In the genomic region with DNA sequence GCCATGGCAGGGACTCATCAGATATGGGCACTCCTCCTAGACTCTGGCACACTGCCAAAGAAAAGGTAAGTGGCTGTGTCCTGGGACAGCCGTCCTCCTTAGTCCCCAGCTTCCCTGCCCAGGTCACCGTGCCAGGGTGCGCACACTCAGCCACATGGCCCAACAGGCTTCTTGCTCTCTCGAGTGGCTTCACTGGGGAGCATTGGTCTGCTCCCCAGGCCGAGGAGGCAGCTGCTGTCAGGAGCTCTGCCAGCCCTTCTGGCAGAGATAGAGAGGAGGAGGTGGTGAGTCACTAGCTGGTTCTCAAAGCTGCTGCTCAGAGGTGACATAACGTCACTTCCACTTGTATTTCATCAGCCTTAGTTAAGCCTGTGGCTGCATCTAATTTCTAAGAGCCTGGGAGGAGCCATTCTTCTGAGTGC, we compare ENCODE assay signal across 8 mouse cellular contexts. TPM values are rescaled to one million over a fixed set of nuclear protein-coding genes. Genes with fewer than 3 reads are reported as not detected.
DNase-seq lines count a peak whose midpoint lies in the region; ATAC-seq and TF ChIP-seq lines count a peak whose summit lies in the region.
"Had no signal": no experiment of that assay in that cellular context is flagged by ENCODE, and none has a peak within 500 bp of the region (broad histone marks: within the 10 kb centered on the region; RNA-seq: fewer than 3 reads in every experiment).

No protein-coding gene starts in this region.

- no peak for TF ChIP-seq CTCF in gastrocnemius, adult 2 months (IDR thresholded peaks at IDR 0.05)
- TF ChIP-seq CTCF in intestine, postnatal 0 days (IDR thresholded peaks at IDR 0.05; ENCODE audit: low read depth) = no peak

- H3K27ac ChIP-seq in gastrocnemius, adult 2 months = peak overlapping the region; percentile 74
- H3K27ac ChIP-seq in intestine, postnatal 0 days (ENCODE audit: low read depth, low read length) = peak overlapping the region; percentile 54
- H3K27ac ChIP-seq: macrophage had no signal

- no peaks in the 10 kb centered on the region for H3K9me3 ChIP-seq in intestine, postnatal 0 days (ENCODE audit: control insufficient read depth)

- no peak overlapping the region for H3K4me3 ChIP-seq in gastrocnemius, adult 2 months
- no peak overlapping the region for H3K4me3 ChIP-seq in intestine, postnatal 0 days (ENCODE audit: low read depth, low read length)

- peaks cover 44% of the 10 kb centered on the region for H3K36me3 ChIP-seq in intestine, postnatal 0 days (ENCODE audit: control insufficient read depth, insufficient read depth)

- H3K4me2 ChIP-seq in intestine, postnatal 0 days (replicated peaks; ENCODE audit: low read depth) = no peak overlapping the region

- intact Hi-C loops in gastrocnemius, adult 2 months (cut with DNase I) = loop anchor here (5.0 kb wide), 1 partner anchor 189 kb away; no protein-coding TSS in a partner anchor

- peak; percentile 76 for ATAC-seq in intestine, postnatal 0 days

- WGBS in intestine, postnatal 0 days = 37% methylated on average over 6 of the region's 6 CpGs

- no peaks in the 10 kb centered on the region for H3K4me1 ChIP-seq in intestine, postnatal 0 days (replicated peaks; ENCODE audit: control insufficient read depth, insufficient read depth, low read length)

- H3K9ac ChIP-seq in intestine, postnatal 0 days (ENCODE audit: low read depth, low read length) = no peak overlapping the region

- H3K27me3 ChIP-seq in intestine, postnatal 0 days (replicated peaks; ENCODE audit: control insufficient read depth, insufficient read depth, low read length) = no peaks in the 10 kb centered on the region

- peak; percentile 95 for DNase-seq in MN1 (ENCODE audit: low spot score)
- DNase-seq in adrenal gland, postnatal 25 days = peak; percentile 63
- peak; percentile 90 for DNase-seq in gastrocnemius, adult 2 months
- peak; percentile 54 for DNase-seq in lung, postnatal 14 days
- no peak for DNase-seq in testis, postnatal 14 days (ENCODE audit: low spot score)
- DNase-seq in retina, postnatal 1 day = no peak

RNA-seq across cellular contexts. Expression of a gene that starts 40.2 kb away (rescaled TPM):
- 21.1 and 21.7 TPM in 2 replicates for total RNA-seq in adrenal gland, postnatal 25 days (2021)
- total RNA-seq in gastrocnemius, adult 2 months (2021) = 1 to 10 TPM; 7.2 to 10.0 TPM
- polyA plus RNA-seq in intestine, postnatal 0 days (2015; fragmentation: Nextera tagmentation; extraction: Ambion mirVana) = 8.3 and 8.8 TPM in 2 replicates

RNA-seq across cellular contexts. Expression of a gene that starts 40.2 kb away (rescaled TPM):
- 15.0 and 16.2 TPM in 2 replicates for total RNA-seq in adrenal gland, postnatal 25 days (2021)
- total RNA-seq in gastrocnemius, adult 2 months (2021) = 1 to 10 TPM; 3.3 to 4.7 TPM
- polyA plus RNA-seq in intestine, postnatal 0 days (2015; fragmentation: Nextera tagmentation; extraction: Ambion mirVana) = 11.5 and 13.8 TPM in 2 replicates

Comparison
In these comparisons a context has a peak if more than half of its experiments do, and no peak if none do; other contexts are left out.
1. DNase-seq: peak in MN1 (single experiment), adrenal gland, postnatal 25 days (single experiment), gastrocnemius, adult 2 months (single experiment) and lung, postnatal 14 days (single experiment); none in testis, postnatal 14 days (single experiment) and retina, postnatal 1 day (single experiment).